Mouse (Mus musculus) cerebellum, adult 8-10 months (tissue): ENCODE measurements at regions not wholly inside any gene's neighbourhood (a gene's known extent, or its start where the extent isn't known, plus 50 kb on each side); places are given as distances from the start of the nearest gene placed in this dataset.

Source experiments
- DNase-seq: peaks from one replicate; pipeline ENCODE4 v3.0.0; 2022

- no peak for DNase-seq
Measured at GRCm38 (mm10) chr5:46488140-46488942, 630.9 kb upstream of the Lcorl start.

GRCm38 (mm10) chr5:46486740-46487326 is 629.4 kb upstream of the Lcorl start:
- no peak for DNase-seq

GRCm38 (mm10) chr5:46456356-46456755 is 598.9 kb upstream of the Lcorl start:
- DNase-seq: no peak

- no peak for DNase-seq
Measured at GRCm38 (mm10) chr5:46448274-46448673, 590.9 kb upstream of the Lcorl start.

GRCm38 (mm10) chr5:46445844-46446243 is 588.4 kb upstream of the Lcorl start:
- DNase-seq: no peak

- no peak for DNase-seq
Measured at GRCm38 (mm10) chr5:46445122-46445521, 587.7 kb upstream of the Lcorl start.

- DNase-seq: no peak
Measured at GRCm38 (mm10) chr5:46443805-46444340, 586.5 kb upstream of the Lcorl start.

- DNase-seq: no peak
Measured at GRCm38 (mm10) chr5:46442600-46443248, 585.3 kb upstream of the Lcorl start.

- DNase-seq: no peak
Measured at GRCm38 (mm10) chr5:46441716-46442115, 584.3 kb upstream of the Lcorl start.

- no peak for DNase-seq
Measured at GRCm38 (mm10) chr5:46431644-46432367, 574.4 kb upstream of the Lcorl start.

GRCm38 (mm10) chr5:46422738-46423137 is 565.3 kb upstream of the Lcorl start:
- no peak for DNase-seq

GRCm38 (mm10) chr5:46406969-46407368 is 549.6 kb upstream of the Lcorl start:
- DNase-seq: no peak

- no peak for DNase-seq
Measured at GRCm38 (mm10) chr5:46406404-46406803, 549.0 kb upstream of the Lcorl start.

GRCm38 (mm10) chr5:46386591-46386990 is 529.2 kb upstream of the Lcorl start:
- DNase-seq: no peak

- no peak for DNase-seq
Measured at GRCm38 (mm10) chr5:46367328-46367727, 509.9 kb upstream of the Lcorl start.

GRCm38 (mm10) chr5:46363661-46364060 is 506.2 kb upstream of the Lcorl start:
- no peak for DNase-seq

- no peak for DNase-seq
Measured at GRCm38 (mm10) chr5:46361637-46362036, 504.2 kb upstream of the Lcorl start.

GRCm38 (mm10) chr5:46348448-46348847 is 491.0 kb upstream of the Lcorl start:
- no peak for DNase-seq

GRCm38 (mm10) chr5:46347368-46348083 is 490.1 kb upstream of the Lcorl start:
- DNase-seq: peak; percentile 51

GRCm38 (mm10) chr5:46338461-46338860 is 481.0 kb upstream of the Lcorl start:
- DNase-seq: no peak

- no peak for DNase-seq
Measured at GRCm38 (mm10) chr5:46330880-46331279, 473.5 kb upstream of the Lcorl start.
